Mouse (Mus musculus) urinary bladder, postnatal 14 days (tissue): ENCODE data around the gene Farp1.
"Not testable (repeated sequence)": the region's sequence is repeated elsewhere in the genome, so short reads cannot be mapped to it uniquely, and the experiment has no call there.

Source experiments
- DNase-seq: peaks from one replicate; pipeline ENCODE4 v3.0.0; 2021; ENCODE audit warnings: low spot score

Gene Farp1

DNA sequence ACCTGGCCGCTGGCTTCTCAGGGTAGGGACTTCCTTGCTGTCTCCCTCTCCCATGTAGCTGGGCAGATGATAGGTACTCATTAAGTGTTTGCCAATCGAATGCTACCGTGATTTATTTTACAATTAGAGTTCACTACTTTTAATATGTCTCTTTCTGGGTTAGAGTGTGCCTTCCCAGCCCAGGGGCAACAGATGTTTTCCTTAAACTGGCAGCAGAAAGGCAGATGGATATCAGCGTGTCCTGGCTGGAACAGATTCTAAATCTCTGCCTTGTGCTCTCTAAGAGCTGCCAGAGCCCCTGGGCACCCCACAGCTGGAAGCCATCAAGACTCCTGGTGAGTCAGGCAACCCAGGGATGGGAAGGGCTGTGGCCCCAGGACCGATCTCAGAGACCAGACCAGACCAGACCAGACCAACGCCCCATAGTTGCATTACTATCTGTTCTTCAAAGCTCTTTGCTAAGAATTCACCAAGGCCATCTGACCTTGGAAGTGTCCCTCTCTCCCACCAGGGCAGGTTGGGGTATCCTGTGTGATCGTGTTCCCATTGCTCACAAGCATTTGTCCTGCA is 69.8 kb downstream of the Farp1 start:
- DNase-seq: peak; percentile 23

DNA sequence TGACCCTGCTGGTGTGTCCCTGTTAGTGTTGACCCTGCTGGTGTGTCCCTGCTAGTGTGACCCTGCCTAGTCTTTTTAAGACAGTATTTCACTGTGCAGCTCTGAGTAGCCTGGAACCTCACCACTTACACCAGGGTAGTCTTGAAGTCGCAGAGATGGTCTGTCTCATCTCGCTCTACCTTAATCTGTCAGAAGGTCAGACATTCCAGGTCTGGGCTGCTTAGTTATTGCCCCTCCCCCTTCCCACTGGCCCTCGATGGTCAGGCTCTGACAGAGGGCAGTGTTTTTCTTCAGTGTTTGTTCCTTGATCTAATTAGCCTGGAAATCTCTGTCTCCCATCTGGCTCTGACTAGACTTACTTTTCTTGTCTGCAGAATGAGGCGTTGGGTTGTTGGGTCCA is 71.9 kb downstream of the Farp1 start:
- DNase-seq: no peak

DNA sequence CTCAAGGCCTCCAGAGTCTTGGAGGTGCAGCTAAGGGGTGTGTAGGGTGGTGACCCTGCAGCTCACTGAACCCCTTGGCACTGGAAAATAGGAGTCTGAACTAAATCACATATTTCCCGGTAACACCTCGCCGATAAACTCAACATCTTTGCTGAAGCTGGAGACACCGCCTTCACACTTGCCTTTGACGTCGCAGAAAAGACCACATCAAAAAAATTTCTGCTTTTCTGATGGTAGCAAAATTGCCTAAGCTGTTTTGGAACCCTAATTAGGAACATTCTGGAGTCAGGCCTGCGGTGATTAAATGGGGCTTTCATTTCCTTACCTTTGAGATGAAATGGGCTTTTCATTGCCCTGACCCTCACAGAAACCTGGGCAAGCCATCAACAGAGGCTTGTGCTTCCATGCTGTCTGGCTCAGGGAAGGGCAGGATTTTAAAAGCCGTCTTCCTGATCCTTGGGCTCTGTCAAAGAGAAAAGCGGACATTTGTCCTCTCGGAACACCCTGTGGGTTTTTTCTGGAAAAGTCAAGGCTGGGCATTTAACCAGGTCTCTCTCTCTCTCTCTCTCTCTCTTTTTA is 72.8 kb downstream of the Farp1 start:
- no peak for DNase-seq

DNA sequence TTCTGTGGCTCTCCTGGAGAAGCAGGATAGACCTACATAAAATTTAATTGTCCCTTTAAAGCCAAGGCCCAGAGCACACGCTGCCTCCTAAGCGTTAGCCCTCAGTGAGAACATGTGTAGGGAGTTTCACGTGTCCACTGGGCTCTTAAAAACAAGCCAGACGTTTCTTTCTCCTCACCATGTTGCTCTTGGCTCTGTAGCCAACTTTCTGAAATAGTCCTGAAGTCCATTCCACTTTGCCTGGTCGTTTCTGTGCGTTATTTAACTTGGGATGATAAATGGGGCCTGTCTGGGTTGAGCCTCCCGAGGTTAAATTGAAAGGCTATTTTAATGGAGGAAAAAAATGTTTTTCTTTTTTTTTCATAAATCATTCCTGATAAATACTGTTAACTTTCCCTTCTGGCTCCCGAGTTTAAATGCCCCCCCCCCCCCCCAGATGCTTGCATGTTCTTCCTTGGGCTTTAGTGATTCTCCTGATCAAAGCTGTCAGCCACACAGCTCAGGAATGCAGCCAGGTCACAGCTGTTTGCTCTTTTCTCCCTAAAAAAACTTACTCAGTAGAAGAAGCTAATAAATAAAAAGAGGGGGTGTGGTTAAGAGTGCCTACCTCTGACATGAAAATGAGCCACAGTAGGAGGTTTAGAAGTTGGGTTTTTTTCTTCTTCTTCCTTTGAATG is 73.6 kb downstream of the Farp1 start:
- peak; percentile 50 for DNase-seq

DNA sequence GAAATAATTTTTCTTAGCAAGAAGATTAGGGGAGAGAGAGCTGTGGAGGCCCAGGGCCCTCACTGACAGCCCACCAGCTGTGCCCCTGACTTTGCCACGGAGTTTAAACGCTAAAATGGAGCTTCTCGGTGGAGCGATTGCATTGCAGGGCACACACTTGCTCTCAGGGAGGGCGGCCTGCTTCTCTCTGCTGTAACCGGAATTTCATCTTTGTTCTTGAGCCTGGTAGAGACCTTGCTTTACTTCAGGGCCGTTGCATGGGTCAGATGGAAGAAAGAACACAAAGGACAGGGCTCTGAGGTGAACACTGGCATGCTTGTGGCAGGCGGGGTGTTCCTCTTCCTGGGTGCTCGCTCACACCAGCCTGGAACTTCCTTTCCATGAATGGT is 74.1 kb downstream of the Farp1 start:
- no peak for DNase-seq

DNA sequence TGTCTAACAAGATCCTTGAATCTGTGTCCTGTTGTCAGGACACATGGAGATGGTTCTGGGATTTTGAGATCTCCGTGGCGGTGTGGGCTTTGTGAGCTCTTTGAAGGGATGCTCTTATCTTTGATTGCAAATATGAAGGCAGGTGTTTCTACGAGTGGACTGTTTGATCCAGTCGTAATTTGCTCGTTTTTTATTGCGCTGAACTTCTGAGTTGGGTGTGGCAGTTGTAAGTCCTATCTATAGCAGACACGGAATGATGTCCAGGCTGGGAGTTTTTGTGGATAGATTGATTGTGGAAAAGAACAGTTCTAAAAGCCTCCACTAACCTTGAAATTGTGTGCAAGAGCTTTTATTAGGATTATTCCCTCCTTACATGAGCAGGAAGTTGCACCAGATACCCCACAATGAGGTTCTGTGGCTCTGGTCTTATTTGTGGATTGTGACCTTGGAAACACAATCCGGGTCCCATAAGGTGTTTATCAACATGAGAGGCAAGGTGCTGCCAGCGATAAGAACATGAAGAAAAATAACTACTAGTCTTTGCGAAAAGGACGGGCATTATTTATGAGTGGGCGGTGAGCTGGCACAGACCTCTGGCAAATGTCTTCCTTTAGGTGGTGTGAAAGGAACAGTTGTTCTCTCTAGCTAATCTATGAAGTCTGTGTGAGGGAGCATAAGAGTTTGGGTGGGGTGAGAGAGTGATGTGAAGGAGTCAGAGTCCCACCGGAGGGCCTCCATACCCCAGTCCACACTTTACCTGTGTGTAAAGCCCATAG is 75.7 kb downstream of the Farp1 start:
- no peak for DNase-seq

DNA sequence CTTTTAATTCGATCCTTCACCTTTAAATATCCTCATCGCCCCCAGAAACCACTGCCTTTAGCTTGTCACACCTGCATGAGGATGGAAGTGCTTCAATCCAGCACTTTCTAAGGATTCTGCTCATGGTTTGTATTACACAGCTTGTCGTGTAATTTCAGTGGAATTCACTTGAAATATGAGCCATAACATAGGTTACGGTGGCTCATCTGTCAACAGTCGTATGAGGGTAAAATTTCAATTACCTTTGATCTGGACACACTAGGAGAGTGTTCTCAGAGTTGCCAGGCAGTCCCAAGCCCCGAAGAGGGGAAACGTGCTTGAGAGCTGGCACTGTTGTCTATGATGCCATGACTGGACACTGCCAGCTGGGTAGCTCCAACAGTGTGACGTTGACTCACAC is 77.1 kb downstream of the Farp1 start:
- no peak for DNase-seq

DNA sequence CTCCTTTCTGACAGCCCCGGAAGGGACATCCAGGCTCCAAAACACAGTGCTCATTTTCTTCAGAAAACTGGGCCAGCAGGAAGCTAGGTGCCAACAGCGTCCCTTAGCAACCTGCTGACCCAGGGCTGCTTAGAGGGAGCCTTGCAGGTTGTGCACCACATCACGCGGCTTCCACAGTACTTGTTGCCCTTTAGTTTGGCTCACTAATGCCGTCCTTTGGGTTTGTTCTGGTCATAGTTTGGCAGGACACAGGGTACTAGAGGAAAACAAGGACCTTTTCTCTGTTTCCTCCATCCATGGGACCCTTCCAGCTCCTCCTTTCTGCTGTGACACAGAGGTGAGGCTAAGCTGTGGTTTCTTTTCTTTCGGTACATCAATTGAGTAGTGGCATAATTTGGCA is 78.8 kb downstream of the Farp1 start:
- DNase-seq: no peak

DNA sequence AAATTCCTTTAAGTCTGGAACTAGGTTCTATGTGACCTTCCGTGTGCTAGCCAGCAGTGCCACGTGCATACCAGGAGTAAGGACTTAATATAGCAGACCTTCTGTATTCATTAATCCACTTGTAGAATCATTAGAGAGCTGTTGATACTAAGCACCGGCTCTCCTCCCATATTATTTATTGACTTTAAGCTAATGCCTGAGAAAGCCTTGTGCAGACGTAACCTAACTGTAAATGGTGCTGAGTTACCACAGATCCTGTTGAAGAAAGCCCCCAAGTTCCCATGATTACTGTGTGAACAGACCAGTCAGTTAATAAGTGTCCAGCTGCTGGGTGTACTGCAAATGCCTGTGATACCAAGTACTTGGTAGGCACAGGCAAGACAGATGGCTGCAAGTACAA is 81.7 kb downstream of the Farp1 start:
- no peak for DNase-seq

DNA sequence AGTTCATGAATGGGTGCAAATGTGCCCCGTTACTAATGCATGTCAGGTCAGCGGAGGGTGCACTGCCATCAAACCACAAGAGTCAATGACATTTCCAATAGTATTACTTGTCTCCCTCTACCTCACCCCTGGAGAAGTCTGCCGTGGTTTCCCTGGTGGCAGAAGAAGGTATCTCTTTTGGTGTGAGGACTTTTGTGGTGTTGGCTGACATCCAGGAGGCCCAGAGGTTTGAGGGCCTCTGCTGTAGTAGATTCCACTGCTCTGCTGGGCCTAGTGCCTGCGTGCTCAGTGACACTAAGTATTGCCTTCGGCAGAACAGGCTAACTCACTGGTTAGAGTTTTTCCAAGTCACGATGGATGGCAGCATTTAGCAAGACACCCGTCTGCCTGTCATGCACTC is 83.9 kb downstream of the Farp1 start:
- DNase-seq: no peak

DNA sequence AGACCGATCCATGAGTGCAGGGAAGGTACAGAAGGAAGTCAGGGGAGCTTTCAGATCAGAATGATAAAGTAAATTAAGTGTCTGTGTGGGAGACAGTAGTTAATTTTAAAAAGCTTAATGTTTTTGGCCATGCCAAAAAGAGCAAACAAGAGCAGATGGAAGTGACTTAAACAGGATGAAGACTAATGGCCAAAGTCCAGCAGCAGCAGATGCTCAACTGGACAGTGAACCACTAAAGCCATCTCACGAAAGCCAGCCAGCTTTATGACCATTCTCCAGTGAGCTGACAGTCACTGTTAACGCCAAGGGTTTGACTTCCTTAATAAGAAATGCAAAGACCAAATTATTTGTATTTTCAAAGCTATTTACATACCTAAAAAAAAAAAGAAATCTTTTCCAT is 86.7 kb downstream of the Farp1 start:
- no peak for DNase-seq

DNA sequence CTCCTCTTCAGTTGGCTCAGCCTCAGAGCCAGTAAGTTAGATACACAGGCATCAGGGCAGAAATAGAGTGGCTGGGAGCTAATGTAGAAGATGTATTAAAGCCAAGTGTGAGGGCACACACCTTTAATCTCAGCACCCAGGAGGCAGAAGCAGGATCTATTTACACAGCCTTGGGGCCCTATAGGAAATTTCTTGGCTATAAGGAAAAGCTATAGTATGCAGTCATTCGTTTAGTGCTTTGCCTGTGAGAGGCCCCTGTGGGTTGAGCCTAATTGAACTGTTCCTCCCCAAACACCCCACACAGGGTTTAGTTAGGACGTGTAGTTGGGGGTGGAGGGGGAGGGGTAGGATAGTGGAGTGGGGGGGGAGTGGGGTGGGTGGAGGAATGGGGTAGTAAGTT is 87.9 kb downstream of the Farp1 start:
- no peak for DNase-seq

DNA sequence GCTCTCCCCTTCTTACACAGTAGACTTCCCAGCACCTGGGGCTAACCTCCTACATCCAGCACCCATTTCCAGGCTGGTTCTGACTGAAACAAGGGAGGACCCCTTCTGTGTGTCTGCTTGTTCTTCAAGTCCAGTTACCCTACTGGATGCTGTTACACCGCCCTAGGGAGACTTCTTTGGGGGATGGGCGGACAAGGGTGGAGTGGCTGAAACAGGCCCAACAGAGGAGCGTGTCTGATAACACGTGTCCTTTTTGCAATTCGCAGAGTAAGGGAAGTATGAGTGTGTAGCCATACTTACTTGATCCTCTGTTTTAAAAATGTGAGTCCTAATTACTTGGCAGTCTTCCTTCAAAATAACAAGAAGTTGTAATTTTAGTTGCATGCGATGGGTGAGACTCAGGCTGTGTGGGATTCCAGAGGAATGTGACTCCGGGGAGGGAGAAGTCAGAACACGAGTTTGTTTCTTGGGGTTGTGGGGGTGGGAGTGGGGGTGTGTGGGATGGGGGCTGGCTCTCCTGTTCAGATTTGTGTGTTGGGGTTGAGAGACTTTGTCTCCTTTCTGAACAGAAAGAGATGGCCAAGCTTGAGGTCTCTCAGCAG is 89.5 kb downstream of the Farp1 start:
- DNase-seq: peak; percentile 27

DNA sequence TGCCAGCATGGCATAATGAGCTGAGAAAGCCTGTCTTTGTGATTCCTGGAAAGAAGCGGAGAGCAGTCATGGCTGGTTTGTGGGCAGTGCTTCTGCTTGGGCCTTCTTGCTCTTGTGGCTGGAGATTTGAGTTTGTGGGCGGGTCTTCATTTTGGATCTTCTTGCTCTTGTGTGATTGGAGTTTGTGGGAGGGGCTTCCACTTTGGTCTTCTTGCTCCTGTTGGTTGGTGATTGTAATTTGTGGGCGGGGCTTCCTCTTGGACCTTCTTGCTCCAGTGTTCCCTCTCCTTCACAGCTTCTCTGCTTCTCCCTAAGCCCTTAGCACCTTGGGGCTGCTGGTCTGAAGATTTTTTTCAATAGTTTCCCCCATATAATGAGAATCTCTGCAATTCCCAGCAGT is 90.7 kb downstream of the Farp1 start:
- no peak for DNase-seq

DNA sequence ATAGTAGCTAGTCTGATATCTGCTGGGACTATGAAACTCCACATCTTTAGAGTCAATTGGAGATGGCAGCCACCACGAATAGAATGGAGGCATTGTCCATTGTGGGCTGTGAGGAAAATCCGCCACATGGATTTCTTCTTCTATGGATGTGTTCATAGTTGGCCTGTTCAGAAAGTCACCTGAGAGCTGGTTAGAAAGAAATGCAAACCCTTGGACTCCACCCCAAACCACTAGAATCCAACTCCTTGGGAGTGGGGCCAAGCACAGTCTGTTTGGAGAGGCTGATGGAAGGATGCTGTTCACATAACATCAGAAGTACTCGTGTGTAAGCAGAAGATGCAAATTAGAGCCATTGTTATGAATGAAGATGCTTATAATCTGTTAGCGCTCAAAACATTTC is 91.3 kb downstream of the Farp1 start:
- no peak for DNase-seq

DNA sequence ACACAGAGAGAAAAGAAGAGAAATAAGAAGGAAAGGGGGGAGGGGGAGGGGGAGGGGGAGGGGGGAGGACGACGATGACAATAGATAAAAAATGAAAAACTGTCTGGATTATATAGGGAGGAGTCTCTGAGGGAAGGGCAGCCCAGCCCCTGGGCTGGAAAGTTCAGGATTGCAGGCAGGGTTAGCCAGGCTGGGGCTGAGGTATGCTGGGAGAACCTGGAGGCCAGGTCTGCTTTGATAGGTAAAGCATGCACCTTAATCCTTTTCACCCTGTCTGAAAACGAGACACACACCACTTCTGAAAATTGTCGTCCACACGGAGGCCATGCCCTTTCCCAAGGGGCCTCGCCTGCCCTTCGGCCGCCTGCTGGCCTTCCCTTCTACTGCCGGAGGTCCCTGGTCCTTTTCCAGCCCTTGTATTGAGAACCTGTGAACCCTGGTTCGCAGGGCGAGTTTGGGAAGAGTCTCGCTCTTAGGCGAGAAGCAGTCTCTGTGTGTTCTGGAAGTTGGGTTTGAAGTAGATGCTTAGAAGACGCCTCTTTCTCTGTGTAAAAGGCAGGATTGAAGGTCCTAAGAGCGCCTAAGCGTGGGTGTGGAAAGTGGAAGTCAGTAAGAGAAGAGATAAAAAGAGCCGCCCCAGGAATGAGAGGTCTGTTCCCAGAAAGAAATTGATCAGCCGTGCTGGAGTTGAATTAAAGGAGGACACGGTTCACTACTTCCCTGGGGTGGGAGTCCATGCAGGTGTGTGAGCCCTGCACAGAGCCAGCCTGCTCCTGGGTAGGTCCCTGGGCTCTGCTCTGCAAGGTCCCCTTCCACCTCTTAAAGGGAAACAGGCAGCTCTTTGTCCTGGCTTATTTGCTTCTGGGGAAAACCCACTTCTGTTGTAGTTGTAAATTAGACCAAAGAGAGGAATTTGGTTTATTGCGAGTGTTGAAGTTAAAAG is 94.1 kb downstream of the Farp1 start:
- DNase-seq: no peak

DNA sequence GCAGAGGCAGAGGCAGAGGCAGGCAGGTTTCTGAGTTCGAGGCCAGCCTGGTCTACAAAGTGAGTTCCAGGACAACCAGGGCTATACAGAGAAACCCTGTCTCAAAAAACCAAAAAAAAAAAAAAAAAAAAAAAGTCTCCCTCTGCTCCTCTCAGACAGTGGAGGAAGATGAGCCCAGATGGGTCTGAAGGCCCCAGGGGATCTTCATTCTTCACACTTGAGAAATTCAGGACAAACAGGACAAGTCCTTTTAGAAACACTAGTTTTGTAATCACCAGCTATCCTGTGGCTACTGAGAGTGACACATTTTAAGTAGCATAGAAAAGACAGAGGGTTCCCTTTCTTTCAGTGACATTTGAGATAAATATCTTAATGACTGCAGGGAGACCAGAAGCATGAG is 95.4 kb downstream of the Farp1 start:
- DNase-seq: not testable (repeated sequence)

DNA sequence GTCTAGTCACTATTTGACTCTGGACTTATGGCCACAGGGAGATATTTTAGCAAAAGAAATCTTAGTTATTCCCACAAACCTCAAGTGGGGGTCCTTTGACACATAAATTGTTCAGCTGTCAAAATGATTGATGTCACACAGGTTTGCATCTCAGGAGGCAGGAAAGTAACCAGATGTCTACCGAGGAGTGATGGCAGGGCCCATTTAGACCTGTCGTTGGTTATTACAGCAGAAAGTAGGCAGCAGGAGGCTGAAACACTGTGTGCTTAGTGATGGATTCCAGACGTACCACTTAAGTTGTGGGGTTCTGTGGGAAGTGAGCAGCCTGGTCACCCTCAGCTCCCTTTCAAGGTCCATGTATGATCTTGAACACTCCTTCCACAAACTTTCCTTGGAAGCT is 99.4 kb downstream of the Farp1 start:
- DNase-seq: no peak

DNA sequence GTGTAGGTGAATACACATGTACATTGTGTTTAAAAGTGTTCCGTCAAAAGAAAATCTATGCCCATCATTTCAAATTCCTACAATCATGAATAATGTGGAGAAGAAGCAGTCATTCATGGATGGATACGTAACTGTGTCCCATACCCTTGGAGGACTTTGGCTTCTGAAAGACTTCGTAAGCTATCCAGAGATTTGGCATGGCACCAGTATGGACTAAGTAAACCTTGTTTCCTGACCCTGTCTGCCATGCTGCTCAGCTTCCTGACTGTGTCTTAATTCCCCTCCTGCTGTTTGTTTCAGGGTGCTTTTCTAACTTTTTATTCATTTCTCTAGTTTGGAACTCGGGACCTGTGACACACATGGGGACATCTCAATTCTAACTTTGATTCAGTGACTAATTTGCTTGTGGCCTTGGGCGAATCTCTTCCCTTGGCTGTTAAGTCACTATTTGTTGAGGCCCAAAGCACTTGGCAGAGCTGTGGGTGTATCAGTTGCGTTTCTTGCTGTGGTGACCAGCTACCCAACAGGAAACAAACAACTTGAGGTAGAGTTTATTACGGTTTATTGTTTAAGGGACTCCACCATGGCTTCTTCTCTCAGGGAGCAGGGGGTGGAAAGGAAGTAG is 108.9 kb downstream of the Farp1 start:
- DNase-seq: no peak

DNA sequence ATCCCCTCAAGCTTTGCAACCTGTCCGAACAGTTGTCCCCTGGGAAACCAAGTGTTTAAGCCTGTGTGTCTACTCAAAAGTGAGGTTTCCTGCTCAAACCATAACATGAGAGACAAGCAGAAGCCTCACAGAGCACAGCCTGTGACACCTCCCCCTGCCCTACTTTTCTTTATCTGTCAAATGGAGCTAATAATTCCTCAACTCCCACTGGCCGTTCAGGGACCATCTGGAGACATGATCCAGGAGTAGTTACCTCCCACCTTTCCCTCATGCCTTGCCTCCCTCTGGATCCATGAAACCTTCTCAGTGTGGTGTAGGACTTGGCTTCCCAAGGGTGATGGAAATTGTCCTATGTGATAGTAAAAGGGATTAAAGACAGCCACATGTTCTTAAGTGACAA is 109.5 kb downstream of the Farp1 start:
- DNase-seq: no peak

DNA sequence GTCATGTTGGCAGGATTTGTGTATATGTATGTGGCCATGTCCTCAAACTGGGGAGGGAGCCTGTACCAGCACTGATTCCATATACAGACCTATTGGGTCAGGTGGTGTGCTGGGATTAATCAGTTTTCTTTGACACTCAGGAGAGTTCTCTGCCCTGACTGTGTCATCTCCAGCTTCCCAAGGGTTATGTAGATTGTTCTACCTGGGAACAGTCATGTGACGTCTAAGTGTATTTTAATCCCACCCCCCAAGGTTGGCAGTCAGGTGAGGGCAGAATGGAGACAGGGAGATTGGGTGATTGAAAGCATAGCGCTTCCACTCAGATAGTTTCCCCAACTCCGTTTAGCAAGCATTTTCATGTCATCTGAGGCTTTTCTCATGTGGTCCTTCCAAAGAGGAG is 110.3 kb downstream of the Farp1 start:
- no peak for DNase-seq
